Mouse (Mus musculus): ENCODE measurements around the gene Pdgfb.

Gene Pdgfb

GRCm38 (mm10) chr15:79958418-79958817 is 56.4 kb downstream of the Pdgfb start:
- no peak for DNase-seq (ENCODE audit: low read depth)

GRCm38 (mm10) chr15:79956559-79956958 is 58.2 kb downstream of the Pdgfb start:
- DNase-seq (ENCODE audit: low read depth), result no peak

GRCm38 (mm10) chr15:79953470-79953869 is 61.3 kb downstream of the Pdgfb start:
- DNase-seq (ENCODE audit: low read depth), result no peak

GRCm38 (mm10) chr15:79952504-79953231 is 62.1 kb downstream of the Pdgfb start:
- DNase-seq (ENCODE audit: low read depth), result no peak

- no peak for DNase-seq (ENCODE audit: low read depth)
Observed at GRCm38 (mm10) chr15:79951730-79952503, 62.9 kb downstream of the Pdgfb start.

- DNase-seq (ENCODE audit: low read depth), result no peak
Observed at GRCm38 (mm10) chr15:79951226-79951625, 63.6 kb downstream of the Pdgfb start.

- DNase-seq (ENCODE audit: low read depth), result no peak
Observed at GRCm38 (mm10) chr15:79950250-79951025, 64.3 kb downstream of the Pdgfb start.

GRCm38 (mm10) chr15:79947681-79948080 is 67.1 kb downstream of the Pdgfb start:
- DNase-seq (ENCODE audit: low read depth), result no peak

- no peak for DNase-seq (ENCODE audit: low read depth)
Observed at GRCm38 (mm10) chr15:79946790-79947189, 68.0 kb downstream of the Pdgfb start.

GRCm38 (mm10) chr15:79946022-79946421 is 68.8 kb downstream of the Pdgfb start:
- DNase-seq (ENCODE audit: low read depth), result peak; percentile 90

Data from c-Kit-positive CD71-negative TER-119-negative erythroid progenitor cells, embryonic 14.5 days (primary cell).